Mouse (Mus musculus) hindbrain, postnatal 0 days (tissue): ENCODE results near the gene Caskin1. TPM values are rescaled to one million over a fixed set of nuclear protein-coding genes. Genes with fewer than 3 reads are reported as not detected.
A peak's percentile ranks its signal among the peaks of the same experiment; 100 is the strongest.

ENCODE experiments used
- ATAC-seq: fragments of 200-750 bp; cut with Nextera tagmentation; 2 replicates; pipeline ENCODE4 v1.8.0; 2017; ENCODE audit warnings: mild to moderate bottlenecking, moderate TSS enrichment, moderate library complexity
- DNase-seq: peaks from one replicate; pipeline ENCODE4 v3.0.0-alpha.2; 2015; ENCODE audit warnings: low spot score
- H3K27ac ChIP-seq: fragments of 300-500 bp; sonication (generic); 2 replicates; pipeline ENCODE4 v1.5.1; 2014; ENCODE audit warnings: mild to moderate bottlenecking
- H3K27me3 ChIP-seq: fragments of 300-500 bp; sonication (generic); 2 replicates; pipeline ENCODE4 v1.6.1; 2014; ENCODE audit warnings: low read length, mixed read lengths; ENCODE audit not compliant: insufficient read depth
- H3K36me3 ChIP-seq: fragments of 300-500 bp; sonication (generic); 2 replicates; pipeline ENCODE4 v1.6.1; 2014; ENCODE audit warnings: low read length, mixed read lengths; ENCODE audit not compliant: insufficient read depth
- H3K4me1 ChIP-seq: fragments of 300-500 bp; sonication (generic); 2 replicates; pipeline ENCODE4 v1.6.1; 2014; ENCODE audit warnings: antibody characterized with exemption, low read length, mixed read lengths; ENCODE audit not compliant: insufficient read depth
- H3K4me2 ChIP-seq: fragments of 300-500 bp; sonication (generic); 2 replicates; pipeline ENCODE4 v1.6.1; 2014; ENCODE audit warnings: low read depth, mild to moderate bottlenecking, low read length, moderate library complexity, mixed read lengths
- H3K4me3 ChIP-seq: fragments of 300-500 bp; sonication (generic); 2 replicates; pipeline ENCODE4 v1.5.1; 2014; ENCODE audit warnings: low read length
- H3K9ac ChIP-seq: fragments of 300-500 bp; sonication (generic); replicated peaks from 2 replicates; pipeline ENCODE4 v1.6.1; 2014; ENCODE audit warnings: mild to moderate bottlenecking, low read length, moderate library complexity, mixed read lengths
- H3K9me3 ChIP-seq: fragments of 300-500 bp; sonication (generic); 2 replicates; pipeline ENCODE4 v1.6.1; 2016; ENCODE audit warnings: low read length, mixed read lengths
- CTCF ChIP-seq: IDR thresholded peaks from 2 replicates; pipeline ENCODE4 v1.5.1; 2016; ENCODE audit warnings: antibody characterized with exemption, control low read depth, low read depth
- WGBS: fragments of 180-500 bp; shearing (Covaris S2); extraction: QIAGEN DNeasy Blood & Tissue Kit; methylation state at CpG from one replicate; pipeline ENCODE4 v1.1.7; 2014; 5-methylcytosine and 5-hydroxymethylcytosine counted together
- polyA plus RNA-seq: library from polyadenylated mRNA; unstranded; fragments of >200 nt; fragmentation: Nextera tagmentation; extraction: Ambion mirVana; gene quantifications from 2 replicates; pipeline ENCODE4 v1.2.1, GENCODE M21; 2015
- total RNA-seq: library from RNA; depleted of rRNA; stranded (reverse); fragments of >200 nt; gene quantifications from 2 replicates; pipeline ENCODE4 v1.2.3, GENCODE M21; 2014

The Caskin1 gene
- total and polyA plus RNA-seq, 2 experiments from 2014 or later, result 42.1 to 163 TPM

GRCm38 (mm10) chr17:24470701-24471527 is 17.5 kb upstream of the Caskin1 start:
- DNase-seq, result peak; percentile 53
- H3K4me2 ChIP-seq, result peak overlapping the region; percentile 97

GRCm38 (mm10) chr17:24472512-24472911 is 15.9 kb upstream of the Caskin1 start:
- WGBS, result 69% methylated on average over 4 of the region's 4 CpGs
- DNase-seq (peak; percentile 59), ATAC-seq (no peak)
- Histone ChIP-seq H3K27ac (no peak overlapping the region; the same call in 1 of the 2 replicates), H3K36me3 (peaks cover 30% of the 10 kb centered on the region), H3K4me1 (peaks cover 18% of the 10 kb centered on the region), H3K9me3 (no peaks in the 10 kb centered on the region), H3K27me3 (no peaks in the 10 kb centered on the region), H3K9ac (no peak overlapping the region), H3K4me3 (0 out of 2 replicates have a peak overlapping the region, but pooled peaks have one; percentile 79), H3K4me2 (peak overlapping the region; percentile 97)
- no peak for TF ChIP-seq CTCF

More at GRCm38 (mm10) chr17:24470701-24471527, 17.5 kb upstream of the Caskin1 start:
- Histone ChIP-seq H3K36me3 (peaks cover 16% of the 10 kb centered on the region), H3K4me3 (peak overlapping the region; percentile 79), H3K27ac (peak overlapping the region; percentile 92), H3K9ac (peak overlapping the region; percentile 80), H3K4me1 (peaks cover 18% of the 10 kb centered on the region), H3K9me3 (no peaks in the 10 kb centered on the region), H3K27me3 (no peaks in the 10 kb centered on the region)
- ATAC-seq, result peak; percentile 22
- TF ChIP-seq CTCF, result no peak
- WGBS, result under 1% methylated on average over 68 of the region's 68 CpGs

GRCm38 (mm10) chr17:24473612-24474275 is 14.7 kb upstream of the Caskin1 start, which contains the start of gene Bricd5:
Bricd5 (plus strand) TSS chr17:24473884.
- H3K4me3 ChIP-seq, result no peak within 1 kb of the TSS
- 74% methylated on average over 6 of the region's 6 CpGs for WGBS
- TF ChIP-seq CTCF, result no peak

GRCm38 (mm10) chr17:24474557-24474956 is 13.8 kb upstream of the Caskin1 start:
- H3K9me3 ChIP-seq, result no peaks in the 10 kb centered on the region
- 75% methylated on average over 5 of the region's 5 CpGs for WGBS
- 0 out of 2 replicates have a peak overlapping the region, but pooled peaks have one; percentile 25 for H3K9ac ChIP-seq
- no peaks in the 10 kb centered on the region for H3K27me3 ChIP-seq
- H3K4me1 ChIP-seq, result peaks cover 25% of the 10 kb centered on the region
- DNase-seq (peak; percentile 49), ATAC-seq (no peak)
- peak overlapping the region; percentile 71 for H3K27ac ChIP-seq
- H3K36me3 ChIP-seq, result peaks cover 30% of the 10 kb centered on the region
- no peak for TF ChIP-seq CTCF
- H3K4me3 ChIP-seq, result no peak overlapping the region
- H3K4me2 ChIP-seq, result no peak overlapping the region

More at GRCm38 (mm10) chr17:24473612-24474275, 14.7 kb upstream of the Caskin1 start, which contains the start of gene Bricd5:
- H3K9ac ChIP-seq, result 0 out of 2 replicates have a peak within 1 kb of the TSS, but pooled peaks have one; percentile 25
- H3K4me1 ChIP-seq, result peaks cover 25% of the 10 kb centered on the region
- no peak for DNase-seq
- ATAC-seq, result no peak
- H3K27me3 ChIP-seq, result no peaks in the 10 kb centered on the region
- no peaks in the 10 kb centered on the region for H3K9me3 ChIP-seq
- H3K36me3 ChIP-seq, result peaks cover 30% of the 10 kb centered on the region
- H3K27ac ChIP-seq, result peak within 1 kb of the TSS; percentile 71
- peak within 1 kb of the TSS; percentile 97 for H3K4me2 ChIP-seq

- Histone ChIP-seq H3K36me3 (peaks cover 30% of the 10 kb centered on the region), H3K27ac (peak overlapping the region; percentile 71; the same call in 1 of the 2 replicates), H3K4me1 (peaks cover 25% of the 10 kb centered on the region), H3K4me3 (no peak overlapping the region), H3K9ac (no peak overlapping the region), H3K4me2 (no peak overlapping the region), H3K27me3 (no peaks in the 10 kb centered on the region), H3K9me3 (no peaks in the 10 kb centered on the region)
- no peak for DNase-seq
- no peak for ATAC-seq
- no peak for TF ChIP-seq CTCF
- WGBS, result 94% methylated on average over 6 of the region's 6 CpGs
Observed at GRCm38 (mm10) chr17:24475586-24475985, 12.8 kb upstream of the Caskin1 start.

GRCm38 (mm10) chr17:24476022-24476776 is 12.2 kb upstream of the Caskin1 start:
- ATAC-seq, result no peak
- H3K4me3 ChIP-seq, result no peak overlapping the region
- H3K9ac ChIP-seq, result no peak overlapping the region
- H3K4me2 ChIP-seq, result no peak overlapping the region
- no peak for DNase-seq
- 91% methylated on average over 10 of the region's 10 CpGs for WGBS
- H3K27ac ChIP-seq, result no peak overlapping the region
- H3K9me3 ChIP-seq, result no peaks in the 10 kb centered on the region
- no peaks in the 10 kb centered on the region for H3K27me3 ChIP-seq
- H3K4me1 ChIP-seq, result peaks cover 25% of the 10 kb centered on the region
- H3K36me3 ChIP-seq, result peaks cover 30% of the 10 kb centered on the region
- TF ChIP-seq CTCF, result no peak
